Mouse (Mus musculus) C2C12 (cell line): Measurements from ENCODE around the gene Fam186b. TPM values are rescaled to one million over a fixed set of nuclear protein-coding genes. Genes with fewer than 3 reads are reported as not detected.
A peak's percentile ranks its signal among the peaks of the same experiment; 100 is the strongest.

Experiments used
- H3K27me3 ChIP-seq: one replicate; pipeline ENCODE4 v1.6.1; 2011; ENCODE audit not compliant: control insufficient read depth, insufficient read depth, insufficient read length
- H3K36me3 ChIP-seq: one replicate; pipeline ENCODE4 v1.6.1; 2011; ENCODE audit not compliant: control insufficient read depth, insufficient read depth
- H3K4me3 ChIP-seq: one replicate; pipeline ENCODE4 v1.5.1; 2011; ENCODE audit warnings: mild to moderate bottlenecking, control low read depth; ENCODE audit not compliant: poor library complexity, insufficient read depth, severe bottlenecking
- H3K79me2 ChIP-seq: one replicate; pipeline ENCODE4 v1.6.1; 2011; ENCODE audit not compliant: control insufficient read depth, insufficient read depth
- H3K79me3 ChIP-seq: one replicate; pipeline ENCODE4 v1.6.1; 2011; ENCODE audit warnings: low read depth, control low read depth
- H3ac ChIP-seq: one replicate; pipeline ENCODE3; 2011; ENCODE audit warnings: low read depth; ENCODE audit not compliant: control insufficient read depth, insufficient read length
- CEBPB ChIP-seq: IDR thresholded peaks from one replicate; pipeline ENCODE4 v1.6.1; 2011; ENCODE audit warnings: low read depth, mild to moderate bottlenecking, control low read depth, moderate library complexity
- CTCF ChIP-seq: IDR thresholded peaks from one replicate; pipeline ENCODE4 v1.5.1; 2011; ENCODE audit not compliant: control insufficient read depth, insufficient read depth, insufficient read length
- FOSL1 ChIP-seq: IDR thresholded peaks from one replicate; pipeline ENCODE4 v1.8.0; 2011; ENCODE audit warnings: mild to moderate bottlenecking, low read length; ENCODE audit not compliant: poor library complexity, insufficient read depth, severe bottlenecking
- MAX ChIP-seq: IDR thresholded peaks from one replicate; pipeline ENCODE4 v1.6.1; 2011; ENCODE audit warnings: mild to moderate bottlenecking, control low read depth
- MYOD1 ChIP-seq: IDR thresholded peaks from one replicate; pipeline ENCODE4 v1.6.1; 2011; ENCODE audit warnings: low read depth; ENCODE audit not compliant: control insufficient read depth, insufficient read length
- MYOG ChIP-seq: IDR thresholded peaks from one replicate; pipeline ENCODE4 v1.6.1; 2011; ENCODE audit not compliant: control insufficient read depth, insufficient read length; ENCODE audit errors: extremely low read depth
- USF1 ChIP-seq: IDR thresholded peaks from one replicate; pipeline ENCODE4 v1.6.1; 2011; ENCODE audit warnings: low read depth, mild to moderate bottlenecking, control low read depth, moderate library complexity
- polyA plus RNA-seq: library from polyadenylated mRNA; unstranded; fragments of >200 nt; fragmentation: generic; extraction: Trizol; gene quantifications from one replicate; pipeline ENCODE4 v1.2.1, GENCODE M21; 2012; ENCODE audit warnings: missing spikeins

The Fam186b gene
- polyA plus RNA-seq, 1 experiment, result not detected

GRCm38 (mm10) chr15:99332921-99333675 is 37.4 kb upstream of the Fam186b start:
- H3ac ChIP-seq, result no peak overlapping the region
- peaks cover 53% of the 10 kb centered on the region for H3K36me3 ChIP-seq
- peaks cover 50% of the 10 kb centered on the region for H3K79me2 ChIP-seq
- TF ChIP-seq MYOD1 (no peak), CEBPB (no peak), FOSL1 (no peak), MAX (peak; percentile 19), MYOG (no peak), CTCF (no peak), USF1 (no peak)
- no peak overlapping the region for H3K4me3 ChIP-seq
- H3K27me3 ChIP-seq, result no peaks in the 10 kb centered on the region
- peaks cover 12% of the 10 kb centered on the region for H3K79me3 ChIP-seq

GRCm38 (mm10) chr15:99332111-99332510 is 36.4 kb upstream of the Fam186b start:
- peaks cover 40% of the 10 kb centered on the region for H3K79me2 ChIP-seq
- H3K36me3 ChIP-seq, result peaks cover 58% of the 10 kb centered on the region
- peaks cover 6% of the 10 kb centered on the region for H3K79me3 ChIP-seq
- TF ChIP-seq MYOD1, result no peak
- no peak for TF ChIP-seq CEBPB
- TF ChIP-seq CTCF, result no peak
- TF ChIP-seq FOSL1, result no peak
- no peak for TF ChIP-seq USF1
- TF ChIP-seq MAX, result no peak
- no peak overlapping the region for H3ac ChIP-seq
- no peaks in the 10 kb centered on the region for H3K27me3 ChIP-seq
- H3K4me3 ChIP-seq, result no peak overlapping the region

DNA sequence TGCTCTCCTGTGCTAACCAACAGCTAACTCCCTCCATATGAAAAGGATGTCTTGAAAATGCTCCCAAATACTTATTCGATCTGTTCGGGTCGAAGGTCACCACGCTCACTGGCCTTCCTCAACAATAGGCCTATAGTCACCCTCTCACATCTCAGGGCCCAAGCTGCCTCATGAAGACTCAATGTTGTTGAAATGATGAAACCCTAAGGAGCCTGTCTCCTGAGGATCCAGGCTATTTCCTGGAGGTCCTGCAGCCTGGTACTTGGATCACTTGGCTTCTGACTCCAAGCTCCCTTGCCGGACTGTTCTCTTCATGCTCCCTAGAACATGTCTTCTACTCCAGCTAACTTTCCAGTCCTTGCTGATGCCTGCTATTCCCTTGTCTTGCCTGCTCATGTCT is 35.7 kb upstream of the Fam186b start:
- Histone ChIP-seq H3K4me3 (no peak overlapping the region), H3K79me2 (peaks cover 32% of the 10 kb centered on the region), H3K36me3 (peaks cover 61% of the 10 kb centered on the region), H3ac (no peak overlapping the region), H3K27me3 (no peaks in the 10 kb centered on the region), H3K79me3 (peaks cover 4% of the 10 kb centered on the region)
- no peak for TF ChIP-seq MAX
- no peak for TF ChIP-seq CTCF
- TF ChIP-seq MYOD1, result no peak
- no peak for TF ChIP-seq CEBPB

- H3ac ChIP-seq, result no peak overlapping the region
- no peaks in the 10 kb centered on the region for H3K27me3 ChIP-seq
- TF ChIP-seq MYOG (no peak), FOSL1 (no peak), MAX (no peak), USF1 (no peak), MYOD1 (no peak), CTCF (no peak), CEBPB (no peak)
- peaks cover 26% of the 10 kb centered on the region for H3K79me2 ChIP-seq
- no peaks in the 10 kb centered on the region for H3K79me3 ChIP-seq
- H3K36me3 ChIP-seq, result peaks cover 68% of the 10 kb centered on the region
- no peak overlapping the region for H3K4me3 ChIP-seq
Observed at GRCm38 (mm10) chr15:99330324-99330723, 34.6 kb upstream of the Fam186b start.

GRCm38 (mm10) chr15:99328011-99328410 is 32.3 kb upstream of the Fam186b start:
- Histone ChIP-seq H3K36me3 (peaks cover 91% of the 10 kb centered on the region), H3K79me2 (peaks cover 16% of the 10 kb centered on the region), H3ac (no peak overlapping the region), H3K4me3 (no peak overlapping the region), H3K27me3 (no peaks in the 10 kb centered on the region), H3K79me3 (no peaks in the 10 kb centered on the region)
- TF ChIP-seq MAX (no peak), MYOG (no peak), CEBPB (no peak), CTCF (no peak), USF1 (no peak), MYOD1 (no peak), FOSL1 (no peak)

- Histone ChIP-seq H3K27me3 (no peaks in the 10 kb centered on the region), H3K79me2 (peaks cover 10% of the 10 kb centered on the region), H3ac (no peak overlapping the region), H3K4me3 (no peak overlapping the region), H3K36me3 (peaks cover 96% of the 10 kb centered on the region), H3K79me3 (no peaks in the 10 kb centered on the region)
- TF ChIP-seq CTCF (peak; percentile 39), CEBPB (no peak), USF1 (no peak)
Observed at GRCm38 (mm10) chr15:99326959-99327358, 31.3 kb upstream of the Fam186b start.
